Mouse (Mus musculus) heart, embryonic 11.5 days (tissue): ENCODE results near the gene Slc1a5. TPM values are rescaled to one million over a fixed set of nuclear protein-coding genes. Genes with fewer than 3 reads are reported as not detected.

ENCODE experiments used
- ATAC-seq: fragments of 200-750 bp; cut with Nextera tagmentation; replicated peaks from 2 replicates; pipeline ENCODE4 v1.8.0; 2017; ENCODE audit warnings: moderate library complexity; ENCODE audit not compliant: insufficient number of reproducible peaks, low FRiP score, low TSS enrichment
- H3K27ac ChIP-seq: fragments of 300-500 bp; sonication (generic); 2 replicates; pipeline ENCODE4 v1.5.1; 2014; ENCODE audit warnings: mild to moderate bottlenecking, low read depth, low read length
- H3K27me3 ChIP-seq: fragments of 300-500 bp; sonication (generic); 2 replicates; pipeline ENCODE4 v1.6.1; 2014; ENCODE audit warnings: mild to moderate bottlenecking, low read length, mixed read lengths; ENCODE audit not compliant: control insufficient read depth, insufficient read depth
- H3K36me3 ChIP-seq: fragments of 300-500 bp; sonication (generic); 2 replicates; pipeline ENCODE4 v1.6.1; 2014; ENCODE audit warnings: mild to moderate bottlenecking, low read length, moderate library complexity, mixed read lengths; ENCODE audit not compliant: control insufficient read depth, insufficient read depth
- H3K4me1 ChIP-seq: fragments of 300-500 bp; sonication (generic); 2 replicates; pipeline ENCODE4 v1.6.1; 2014; ENCODE audit warnings: low read length; ENCODE audit not compliant: control insufficient read depth, insufficient read depth
- H3K4me2 ChIP-seq: fragments of 300-500 bp; sonication (generic); 2 replicates; pipeline ENCODE4 v1.6.1; 2014; ENCODE audit warnings: mild to moderate bottlenecking, moderate library complexity
- H3K4me3 ChIP-seq: fragments of 300-500 bp; sonication (generic); 2 replicates; pipeline ENCODE4 v1.5.1; 2014; ENCODE audit warnings: low read depth, low read length
- H3K9ac ChIP-seq: fragments of 300-500 bp; sonication (generic); 2 replicates; pipeline ENCODE4 v1.6.1; 2014; ENCODE audit warnings: mild to moderate bottlenecking, low read depth, low read length, moderate library complexity
- H3K9me3 ChIP-seq: fragments of 300-500 bp; sonication (generic); replicated peaks from 2 replicates; pipeline ENCODE4 v1.6.1; 2016; ENCODE audit warnings: low read length; ENCODE audit not compliant: control insufficient read depth
- WGBS: fragments of 180-500 bp; shearing (Covaris S2); extraction: QIAGEN DNeasy Blood & Tissue Kit; methylation state at CpG from one replicate; pipeline ENCODE4 v1.1.7; 2014; ENCODE audit not compliant: insufficient replicate concordance; 5-methylcytosine and 5-hydroxymethylcytosine counted together
- polyA plus RNA-seq: library from polyadenylated mRNA; unstranded; fragments of >200 nt; fragmentation: Nextera tagmentation; extraction: Ambion mirVana; gene quantifications from 2 replicates; pipeline ENCODE4 v1.2.1, GENCODE M21; 2014

Slc1a5 gene
- polyA plus RNA-seq, 1 experiment from 2014 or later: 30.1 TPM

DNA sequence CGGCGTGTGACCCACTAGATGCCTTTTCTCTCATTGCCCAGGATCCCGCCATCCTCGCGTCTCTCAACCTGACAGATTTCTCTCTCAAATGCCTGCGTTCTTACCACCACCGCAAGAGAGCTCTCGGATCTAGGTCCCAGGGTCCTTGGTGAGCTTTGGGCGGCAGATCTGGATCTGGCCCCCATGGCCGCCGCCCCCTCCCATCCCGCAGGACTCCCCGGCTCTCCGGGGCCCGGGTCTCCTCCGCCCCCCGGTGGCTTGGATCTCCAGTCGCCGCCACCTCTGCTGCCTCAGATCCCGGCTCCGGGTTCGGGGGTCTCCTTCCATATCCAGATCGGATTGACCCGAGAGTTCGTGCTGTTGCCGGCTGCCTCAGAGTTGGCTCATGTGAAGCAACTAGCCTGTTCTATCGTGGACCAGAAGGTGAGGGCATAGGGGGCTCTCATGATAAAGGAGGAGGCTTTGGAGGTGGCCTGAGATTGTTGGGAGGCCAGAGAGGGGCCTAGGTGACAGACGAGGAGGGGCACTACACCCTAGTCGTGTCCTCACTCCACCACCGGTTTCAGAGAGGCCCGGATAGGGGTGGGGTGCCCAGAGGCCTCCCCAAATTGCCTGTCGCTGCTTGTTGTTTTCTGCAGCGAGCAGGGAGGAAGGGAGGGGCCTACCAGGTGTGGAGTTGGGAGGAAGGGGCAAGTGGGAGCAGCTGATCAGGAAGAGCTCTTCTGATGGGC lies 62.5 kb downstream of the Slc1a5 start:
- Histone ChIP-seq H3K27ac (peak overlapping the region; percentile 78), H3K4me2 (peak overlapping the region; percentile 93), H3K4me3 (peak overlapping the region; percentile 63), H3K9ac (peak overlapping the region; percentile 78), H3K27me3 (no peaks in the 10 kb centered on the region), H3K4me1 (peaks cover 13% of the 10 kb centered on the region), H3K9me3 (no peaks in the 10 kb centered on the region), H3K36me3 (peaks cover 21% of the 10 kb centered on the region)
- no peak for ATAC-seq
- WGBS: 2% methylated on average over 33 of the region's 33 CpGs

- Histone ChIP-seq H3K4me2 (peak overlapping the region; percentile 93), H3K9me3 (no peaks in the 10 kb centered on the region), H3K27ac (peak overlapping the region; percentile 82), H3K27me3 (no peaks in the 10 kb centered on the region), H3K36me3 (peaks cover 19% of the 10 kb centered on the region), H3K4me3 (peak overlapping the region; percentile 63), H3K4me1 (peaks cover 13% of the 10 kb centered on the region), H3K9ac (peak overlapping the region; percentile 4)
- no peak for ATAC-seq
- 49% methylated on average over 3 of the region's 3 CpGs for WGBS
Measured at GRCm38 (mm10) chr7:16844696-16845071, 63.5 kb downstream of the Slc1a5 start.

DNA sequence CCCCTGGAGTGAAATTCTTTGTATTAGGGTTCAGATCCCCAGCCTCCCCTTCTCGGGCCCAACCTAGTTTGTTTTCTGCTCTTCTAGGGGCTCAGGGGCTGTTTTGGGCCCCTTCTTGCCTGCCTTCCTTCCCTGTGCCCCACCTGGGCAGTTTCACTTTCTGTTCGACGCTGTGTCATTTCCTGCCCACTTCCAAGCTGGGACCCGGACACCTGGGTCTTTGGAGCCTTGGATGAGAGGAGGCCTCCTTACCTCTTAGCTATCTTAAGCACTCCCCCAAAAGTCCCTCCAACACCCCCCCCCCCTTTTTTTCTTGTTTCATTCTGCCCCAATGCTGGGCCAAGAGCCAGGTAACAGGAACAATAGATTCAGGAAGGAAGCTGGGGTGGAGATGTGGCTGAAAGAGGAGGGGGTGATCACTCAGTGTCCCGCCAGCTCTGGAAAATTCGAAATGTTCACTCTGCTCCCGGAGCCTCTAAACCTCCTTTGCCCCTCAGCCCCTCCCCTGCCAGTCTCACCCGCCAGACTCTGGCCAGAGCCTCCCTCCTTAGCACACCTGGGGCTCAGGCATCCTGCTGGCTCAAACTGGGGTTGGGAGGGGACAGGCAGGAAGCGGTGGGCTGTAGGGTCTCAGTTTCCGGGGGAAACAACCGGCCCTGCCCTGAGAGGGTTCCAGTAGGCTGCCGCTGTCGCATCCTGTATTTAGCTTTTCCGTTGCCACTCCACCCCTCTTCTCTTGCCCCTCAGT lies 64.1 kb downstream of the Slc1a5 start:
- H3K27ac ChIP-seq: peak overlapping the region; percentile 82
- ATAC-seq: no peak
- peaks cover 19% of the 10 kb centered on the region for H3K36me3 ChIP-seq
- H3K4me1 ChIP-seq: peaks cover 13% of the 10 kb centered on the region
- H3K9ac ChIP-seq: peak overlapping the region; percentile 36
- no peaks in the 10 kb centered on the region for H3K9me3 ChIP-seq
- WGBS: 26% methylated on average over 14 of the region's 14 CpGs
- peak overlapping the region; percentile 63 for H3K4me3 ChIP-seq
- H3K27me3 ChIP-seq: no peaks in the 10 kb centered on the region
- H3K4me2 ChIP-seq: peak overlapping the region; percentile 93

DNA sequence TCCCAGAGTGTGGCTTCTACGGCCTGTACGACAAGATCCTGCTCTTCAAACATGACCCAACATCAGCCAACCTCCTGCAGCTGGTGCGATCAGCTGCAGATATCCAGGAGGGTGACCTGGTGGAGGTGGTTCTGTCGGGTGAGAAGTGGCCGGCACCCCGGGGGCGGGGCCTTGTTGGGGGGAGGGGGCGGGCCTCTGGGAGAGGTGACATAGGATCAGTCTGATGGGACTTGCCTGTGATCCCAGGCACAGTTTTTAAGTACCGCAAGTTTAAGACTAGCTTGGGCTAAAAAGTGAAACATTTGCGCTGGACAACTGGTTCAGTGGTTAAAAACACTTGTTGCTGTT lies 64.7 kb downstream of the Slc1a5 start:
- Histone ChIP-seq H3K27me3 (no peaks in the 10 kb centered on the region), H3K36me3 (peaks cover 18% of the 10 kb centered on the region), H3K4me3 (peak overlapping the region; percentile 63), H3K9ac (0 out of 2 replicates have a peak overlapping the region, but pooled peaks have one; percentile 36), H3K27ac (peak overlapping the region; percentile 82), H3K9me3 (no peaks in the 10 kb centered on the region), H3K4me2 (peak overlapping the region; percentile 93), H3K4me1 (peaks cover 13% of the 10 kb centered on the region)
- WGBS: 28% methylated on average over 10 of the region's 10 CpGs
- no peak for ATAC-seq

- Histone ChIP-seq H3K36me3 (peaks cover 18% of the 10 kb centered on the region), H3K4me2 (no peak overlapping the region), H3K27ac (no peak overlapping the region), H3K27me3 (no peaks in the 10 kb centered on the region), H3K9me3 (no peaks in the 10 kb centered on the region), H3K4me1 (peaks cover 13% of the 10 kb centered on the region), H3K4me3 (no peak overlapping the region), H3K9ac (no peak overlapping the region)
- 89% methylated on average over 5 of the region's 5 CpGs for WGBS
- no peak for ATAC-seq
Measured at GRCm38 (mm10) chr7:16846775-16847174, 65.6 kb downstream of the Slc1a5 start.

DNA sequence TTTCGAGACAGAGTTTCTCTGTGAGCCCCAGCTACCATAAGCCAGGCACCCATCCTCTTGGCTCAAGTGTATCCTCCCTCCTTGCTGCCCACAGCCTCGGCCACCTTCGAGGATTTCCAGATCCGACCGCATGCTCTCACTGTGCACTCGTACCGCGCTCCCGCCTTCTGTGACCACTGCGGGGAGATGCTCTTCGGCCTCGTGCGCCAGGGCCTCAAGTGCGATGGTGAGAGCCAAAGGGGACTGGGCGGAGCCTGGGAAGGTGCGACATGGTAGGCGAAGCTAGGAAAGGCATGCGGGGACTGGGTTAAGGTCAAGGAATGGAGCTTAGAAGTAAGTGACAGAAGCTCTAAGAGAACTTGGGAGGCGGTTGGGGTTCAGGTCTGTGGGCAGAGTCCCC lies 66.4 kb downstream of the Slc1a5 start:
- no peak for ATAC-seq
- no peaks in the 10 kb centered on the region for H3K9me3 ChIP-seq
- H3K4me3 ChIP-seq: no peak overlapping the region
- no peaks in the 10 kb centered on the region for H3K27me3 ChIP-seq
- no peak overlapping the region for H3K9ac ChIP-seq
- H3K4me1 ChIP-seq: peaks cover 13% of the 10 kb centered on the region
- 87% methylated on average over 19 of the region's 19 CpGs for WGBS
- H3K4me2 ChIP-seq: no peak overlapping the region
- H3K27ac ChIP-seq: no peak overlapping the region
- H3K36me3 ChIP-seq: peaks cover 18% of the 10 kb centered on the region

Other genes with a start within 250 kb of the Slc1a5 start
- gene Arhgap35, start 166.3 kb upstream of the Slc1a5 start, polyA plus RNA-seq: 15.9 and 17.2 TPM in 2 replicates
- gene Ceacam15, start 105.6 kb upstream of the Slc1a5 start, polyA plus RNA-seq: 0.11 and 0.21 TPM in 2 replicates
- gene Ceacam9, start 59.4 kb upstream of the Slc1a5 start, polyA plus RNA-seq: not detected in 2 replicates
- 256 TPM in 2 replicates for gene Ap2s1, start 42.9 kb upstream of the Slc1a5 start, polyA plus RNA-seq
- 81.4 and 86.8 TPM in 2 replicates for gene Strn4, start 34.5 kb downstream of the Slc1a5 start, polyA plus RNA-seq
- 25.6 and 27.7 TPM in 2 replicates for gene Fkrp, start 35.4 kb downstream of the Slc1a5 start, polyA plus RNA-seq
- gene Prkd2, start 61.6 kb downstream of the Slc1a5 start, polyA plus RNA-seq: 10.8 and 11.6 TPM in 2 replicates
- 9.5 and 10.6 TPM in 2 replicates for gene Dact3, start 94.0 kb downstream of the Slc1a5 start, polyA plus RNA-seq
- 3.5 and 4.2 TPM in 2 replicates for gene Gng8, start 110.4 kb downstream of the Slc1a5 start, polyA plus RNA-seq
- 0.19 and 0.34 TPM in 2 replicates for gene Ptgir, start 125.2 kb downstream of the Slc1a5 start, polyA plus RNA-seq
- gene Calm3, start 142.8 kb downstream of the Slc1a5 start, polyA plus RNA-seq: 150 and 156 TPM in 2 replicates
- 1.5 and 2.0 TPM in 2 replicates for gene Pnmal2, start 163.3 kb downstream of the Slc1a5 start, polyA plus RNA-seq
- 0.18 and 0.46 TPM in 2 replicates for gene Pnmal1, start 178.3 kb downstream of the Slc1a5 start, polyA plus RNA-seq
- 0.20 TPM in 2 replicates for gene Gm42372, start 201.7 kb downstream of the Slc1a5 start, polyA plus RNA-seq
- 22.6 and 36.1 TPM in 2 replicates for gene Ccdc8, start 211.4 kb downstream of the Slc1a5 start, polyA plus RNA-seq
- 87.0 and 95.3 TPM in 2 replicates for gene Ppp5c, start 246.6 kb downstream of the Slc1a5 start, polyA plus RNA-seq